Mouse (Mus musculus): ENCODE results near the gene Angptl2.

The Angptl2 gene

DNA sequence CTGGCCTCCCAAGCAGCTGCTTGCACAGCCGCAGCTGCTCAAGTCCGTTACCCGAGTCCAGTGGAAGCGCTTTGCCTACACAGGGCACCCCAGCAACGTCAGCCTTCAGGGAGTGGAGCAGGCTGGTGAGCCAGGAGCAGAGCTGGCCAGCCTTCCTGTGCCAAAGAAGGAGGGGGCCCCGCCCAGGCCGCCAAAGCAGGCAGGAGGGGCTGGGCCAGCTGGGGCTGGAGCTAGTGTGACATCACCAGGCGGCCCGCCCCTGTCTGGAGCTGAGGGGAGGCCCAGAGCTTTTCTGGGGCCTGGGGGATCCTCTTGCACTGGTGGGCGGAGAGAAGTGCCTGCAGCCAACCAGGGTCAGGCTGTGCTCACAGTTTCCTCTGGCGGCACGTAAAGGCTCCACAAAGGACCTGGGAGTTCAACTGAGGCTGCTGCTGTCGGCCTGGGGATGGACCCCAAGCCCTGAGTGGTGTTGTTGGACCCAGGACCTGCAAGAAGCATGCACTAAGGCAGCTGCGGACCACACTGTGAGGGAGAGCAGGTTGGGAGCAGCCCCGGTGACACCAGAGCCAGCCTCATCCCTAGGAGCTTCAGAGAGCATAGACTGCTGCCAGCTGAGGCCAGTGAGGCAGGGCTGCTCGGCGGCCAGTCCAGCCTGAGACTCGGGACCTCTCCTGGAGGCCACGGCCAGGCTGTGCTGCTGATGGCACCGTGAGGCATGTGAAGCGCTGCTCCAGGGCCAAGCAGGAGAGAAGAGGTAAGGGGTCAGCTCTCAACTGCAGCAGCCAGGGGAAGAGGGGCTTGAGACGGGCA, at the start of gene Angptl2:
Gene Angptl2 (plus strand): TSS at position 370 of the 810 bp plus-strand sequence.
- in situ Hi-C loops (cut with MboI, MseI) = loop anchor here in 1 of 2 experiments (5.0 to 10.0 kb wide), 2 partner anchors 51 to 329 kb away; no protein-coding TSS in a partner anchor

DNA sequence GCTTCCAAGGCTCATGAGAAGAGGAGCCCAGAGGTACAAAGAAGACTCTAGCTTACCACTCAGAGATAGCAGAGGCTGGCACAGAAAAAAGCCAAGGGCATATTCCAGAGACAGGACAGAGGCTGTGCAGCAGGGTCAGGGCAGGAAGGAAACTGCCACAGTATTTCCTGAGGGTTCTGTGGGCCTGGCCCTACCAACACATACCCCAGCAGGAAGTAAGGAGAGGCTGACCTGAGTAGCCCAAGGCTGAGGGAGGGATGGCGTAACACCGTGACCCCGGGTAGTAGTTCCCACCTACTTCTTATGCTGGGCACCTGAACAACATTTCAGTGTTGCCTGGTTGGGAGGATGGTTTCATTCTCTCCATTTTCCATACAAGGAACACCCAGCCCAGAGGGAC, 48.8 kb upstream of the Angptl2 start:
- in situ Hi-C loops (cut with MboI, MseI) = loop anchor here in 1 of 2 experiments (10.0 kb wide), 1 partner anchor 48 kb away; the partner anchor contains the start of gene Angptl2

DNA sequence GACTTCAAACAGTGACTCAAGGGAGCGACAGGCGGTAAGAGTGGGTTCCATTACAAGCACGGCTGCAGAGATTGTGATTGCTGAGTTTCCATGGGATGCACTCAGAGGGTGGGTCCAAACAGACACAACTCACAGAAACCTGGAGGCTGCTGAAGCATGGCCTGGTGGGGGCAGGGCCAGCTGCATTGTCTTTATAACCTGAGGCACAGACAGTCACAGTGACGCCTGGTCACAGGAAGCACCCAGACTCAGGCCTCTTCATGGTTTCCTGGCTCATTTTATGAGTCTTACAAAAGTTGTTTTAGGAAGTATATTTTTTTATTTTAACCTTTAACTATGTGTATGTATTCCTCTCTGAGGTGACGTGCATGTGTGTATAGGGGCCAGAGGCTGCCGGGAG, 46.4 kb upstream of the Angptl2 start:
- in situ Hi-C loops (cut with MboI, MseI) = loop anchor here in 1 of 2 experiments (10.0 kb wide), 1 partner anchor 45 kb away; the partner anchor contains the start of gene Angptl2

DNA sequence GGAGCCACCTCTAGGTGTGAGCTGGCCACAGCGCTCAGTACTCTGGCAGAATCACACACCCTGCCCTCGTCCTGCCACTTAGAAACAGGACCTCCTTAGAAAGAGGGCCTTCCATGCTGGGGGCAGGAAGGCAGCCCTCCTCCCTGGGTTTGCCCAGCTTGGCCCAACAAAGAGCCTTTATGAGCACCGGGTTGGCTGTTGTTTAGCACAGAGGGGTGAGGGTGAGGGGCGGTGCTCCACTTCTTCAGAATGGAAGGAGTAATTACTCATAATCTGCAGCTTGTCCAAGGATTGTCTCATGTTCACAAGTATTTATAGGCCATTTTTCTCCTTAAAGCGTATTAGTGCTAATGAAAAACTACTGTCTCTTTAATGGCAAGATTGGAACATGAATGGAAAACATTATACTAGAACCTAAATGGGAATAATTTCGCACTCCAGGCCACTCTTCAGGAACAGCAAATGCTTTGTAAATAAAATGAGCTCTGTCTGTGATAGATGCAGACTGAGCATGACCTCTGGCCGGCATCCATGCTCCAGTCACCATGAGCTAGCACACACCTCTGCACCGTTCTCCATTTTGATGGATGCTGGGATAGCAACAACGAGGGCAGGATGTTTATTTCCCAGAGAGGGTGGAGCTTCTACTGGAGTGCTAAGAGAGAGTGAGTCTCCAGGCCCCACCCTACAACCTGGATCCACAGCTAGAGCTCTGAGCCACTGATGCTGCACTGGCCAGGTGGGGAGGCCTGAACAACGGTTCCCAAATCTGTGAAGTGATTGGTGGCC, 44.9 kb upstream of the Angptl2 start:
- in situ Hi-C loops (cut with MboI, MseI) = no loop called here

DNA sequence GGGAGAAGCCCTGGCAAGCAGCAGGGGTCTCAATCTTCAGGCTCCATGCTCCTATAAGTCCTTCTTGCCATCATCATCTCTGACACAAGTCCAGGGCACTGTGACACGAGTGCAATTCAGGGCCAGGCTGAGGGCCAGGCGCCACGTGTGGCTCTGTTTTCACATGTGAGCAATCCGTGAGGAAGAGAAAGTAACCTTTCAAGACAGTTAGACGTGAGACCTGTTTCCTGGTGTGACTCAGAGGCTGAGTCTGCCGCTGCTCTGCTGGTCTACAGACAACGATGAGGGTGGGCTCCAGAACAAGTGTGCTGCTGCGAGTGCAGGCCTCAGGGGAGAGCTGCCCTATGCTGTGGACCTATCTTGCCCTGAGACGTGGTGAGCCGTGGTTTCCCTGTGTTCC, 42.7 kb upstream of the Angptl2 start:
- in situ Hi-C loops (cut with MboI, MseI) = no loop called here

DNA sequence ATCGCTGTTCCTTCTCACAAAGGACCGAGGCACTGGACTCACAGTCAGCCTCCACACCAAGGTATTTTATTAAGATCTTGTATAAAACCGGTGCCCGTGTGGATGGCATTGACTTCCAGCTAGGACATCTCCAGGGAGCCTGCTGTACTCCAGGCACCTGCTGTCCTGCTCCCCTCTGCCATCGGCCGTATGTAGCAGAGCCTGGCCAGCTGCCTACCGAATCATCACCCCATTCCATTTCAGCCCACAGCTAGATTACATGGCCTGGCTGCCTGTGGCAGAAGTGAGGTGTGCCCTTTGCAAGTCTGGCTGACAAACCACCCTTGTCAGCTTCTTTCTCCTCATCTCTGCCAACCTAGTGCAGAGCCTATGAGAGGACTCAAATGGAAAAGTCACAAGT, 42.2 kb upstream of the Angptl2 start:
- in situ Hi-C loops (cut with MboI, MseI) = no loop called here

DNA sequence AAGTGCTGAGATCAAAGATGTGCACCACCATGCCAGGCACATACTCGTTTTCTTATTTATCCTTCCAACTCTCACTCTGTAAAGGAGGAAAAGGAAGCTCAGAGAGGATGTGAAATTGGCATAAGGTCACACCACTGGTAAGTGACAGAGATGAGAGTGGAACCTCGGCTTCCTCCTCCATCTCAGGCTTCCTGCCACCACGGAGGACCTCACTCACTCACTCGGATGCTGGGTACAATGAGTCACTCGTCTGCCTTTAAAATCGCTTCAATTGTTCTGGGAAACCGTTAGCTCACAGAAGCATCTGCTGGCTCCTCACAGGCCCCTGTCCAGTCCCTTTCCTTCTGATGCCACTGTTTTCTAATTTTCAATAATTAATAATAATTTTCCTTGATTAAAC, 39.4 kb upstream of the Angptl2 start:
- in situ Hi-C loops (cut with MboI, MseI) = no loop called here

DNA sequence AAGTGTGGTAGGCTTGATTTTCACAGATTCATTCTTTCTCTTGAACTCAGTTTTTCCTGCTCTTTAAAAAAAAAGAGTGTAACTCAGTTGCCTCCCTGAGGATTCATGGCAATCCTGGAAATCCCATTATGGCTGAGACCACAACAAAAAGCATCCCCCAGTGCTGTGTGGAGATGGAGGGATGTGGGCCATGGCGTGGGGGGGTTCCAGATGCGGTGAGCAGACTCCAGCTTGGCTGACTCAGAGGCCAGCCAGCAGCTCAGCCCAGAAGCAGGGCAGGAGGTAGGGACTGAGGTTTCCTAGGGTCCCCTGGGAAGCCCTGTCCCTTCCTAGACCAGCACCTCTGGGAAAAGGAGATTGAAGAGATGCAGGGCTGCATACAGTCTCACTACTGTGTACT, 38.9 kb upstream of the Angptl2 start:
- in situ Hi-C loops (cut with MboI, MseI) = no loop called here

DNA sequence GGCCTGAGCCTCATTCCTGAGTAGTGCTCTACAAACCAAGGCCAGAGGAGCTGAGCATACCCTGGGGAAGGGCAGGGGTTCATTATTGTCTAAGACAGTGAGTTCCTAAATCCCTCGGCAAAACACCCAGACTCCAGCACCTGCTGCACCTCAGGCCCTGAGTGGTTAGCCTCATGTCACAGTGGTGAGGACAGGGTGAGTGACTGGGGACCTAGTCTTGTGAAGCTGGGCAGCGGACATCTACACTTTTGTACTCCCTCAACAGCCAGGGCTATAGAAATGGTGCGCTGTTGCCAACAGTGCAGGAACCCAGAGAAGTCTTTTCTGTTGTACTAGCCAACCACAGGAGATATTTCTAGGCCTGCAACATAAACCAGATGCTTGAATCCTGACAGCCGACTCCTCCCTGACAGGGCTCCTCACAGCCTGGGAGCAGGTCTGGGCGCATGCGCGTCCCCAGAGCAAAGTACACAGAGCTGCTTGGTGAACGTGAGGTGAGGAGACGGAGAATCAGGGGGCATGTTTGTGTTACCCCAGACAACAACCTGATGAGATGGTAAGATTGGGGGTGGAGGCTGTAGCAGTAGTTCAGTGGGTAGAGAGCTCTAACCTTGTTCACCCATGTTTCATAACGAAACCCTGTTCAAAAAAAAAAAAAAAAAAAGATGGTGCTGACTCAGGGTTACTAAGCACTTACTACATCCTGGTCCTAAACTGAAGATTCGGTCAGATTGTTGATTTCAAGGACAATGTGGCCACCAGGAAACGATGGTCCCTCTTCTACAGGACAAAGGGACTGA, 38.2 kb upstream of the Angptl2 start:
- in situ Hi-C loops (cut with MboI, MseI) = no loop called here

DNA sequence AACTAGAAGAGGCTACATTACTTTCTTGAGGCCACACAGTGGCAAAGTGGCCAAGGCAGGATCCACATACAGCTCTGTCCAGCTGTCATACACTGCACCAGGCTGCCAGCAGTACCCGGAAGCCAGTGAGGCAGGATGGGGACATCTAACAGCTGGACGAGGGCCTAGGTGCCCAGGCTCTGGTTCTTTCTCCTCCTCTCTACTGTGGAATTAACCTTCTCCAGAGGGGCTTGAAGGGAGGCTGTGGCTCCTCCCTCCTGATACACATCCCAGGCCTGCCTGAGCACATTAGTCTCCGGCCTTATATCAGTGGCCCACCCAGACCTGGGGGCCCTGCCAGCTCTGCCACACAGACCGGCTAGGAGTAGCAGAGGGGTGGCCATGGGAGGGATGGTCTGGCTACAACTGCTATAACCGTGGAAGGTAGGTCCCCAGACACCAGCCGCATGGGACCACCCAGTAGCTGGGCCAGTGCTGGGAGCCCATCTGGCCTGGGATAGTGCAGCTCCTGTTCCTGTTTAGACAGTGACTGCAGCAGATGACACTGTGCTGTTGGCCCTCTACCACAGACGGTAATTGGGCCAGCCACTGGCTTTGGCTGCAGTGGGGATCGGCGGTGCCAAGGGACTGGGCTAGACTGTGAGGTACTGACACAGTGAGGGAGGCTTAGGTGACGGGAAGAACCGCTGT, 37.5 kb upstream of the Angptl2 start:
- in situ Hi-C loops (cut with MboI, MseI) = no loop called here

DNA sequence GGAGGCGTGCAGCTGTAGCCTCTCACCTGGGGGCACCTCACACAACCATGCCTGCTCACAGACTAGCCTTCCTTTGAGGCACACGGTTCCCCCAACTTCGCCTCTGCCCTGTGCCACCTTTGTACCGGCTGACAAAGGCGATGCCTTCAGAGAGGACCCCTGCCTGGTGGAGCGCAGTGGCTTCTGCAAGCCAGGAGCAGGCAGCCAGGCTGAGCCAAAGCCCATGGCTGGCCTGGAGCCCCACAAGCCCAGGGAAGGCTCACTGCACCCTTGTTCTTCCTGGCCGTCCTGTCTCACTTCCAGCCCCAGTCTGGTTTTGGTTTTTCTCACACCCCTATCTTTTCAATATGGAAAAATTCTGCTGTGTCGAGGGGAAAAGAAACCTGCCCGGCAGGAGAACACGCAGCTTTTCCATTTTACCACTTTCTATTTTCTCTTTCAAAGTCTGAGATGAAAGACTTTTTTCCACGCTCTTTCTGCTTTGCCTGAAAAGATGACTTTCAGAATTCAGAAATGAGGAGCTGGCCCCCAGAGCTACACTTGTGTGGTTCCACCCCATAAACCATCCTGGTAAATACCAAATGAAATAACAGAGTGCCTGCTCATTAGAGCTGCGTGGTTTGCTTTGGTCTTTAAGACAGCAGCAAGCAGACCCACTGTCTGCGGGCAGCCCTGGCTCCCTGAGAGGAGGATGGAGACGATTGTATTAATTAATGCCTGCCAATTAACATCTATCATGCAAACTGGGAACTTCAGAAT, 36.5 kb upstream of the Angptl2 start:
- in situ Hi-C loops (cut with MboI, MseI) = no loop called here

DNA sequence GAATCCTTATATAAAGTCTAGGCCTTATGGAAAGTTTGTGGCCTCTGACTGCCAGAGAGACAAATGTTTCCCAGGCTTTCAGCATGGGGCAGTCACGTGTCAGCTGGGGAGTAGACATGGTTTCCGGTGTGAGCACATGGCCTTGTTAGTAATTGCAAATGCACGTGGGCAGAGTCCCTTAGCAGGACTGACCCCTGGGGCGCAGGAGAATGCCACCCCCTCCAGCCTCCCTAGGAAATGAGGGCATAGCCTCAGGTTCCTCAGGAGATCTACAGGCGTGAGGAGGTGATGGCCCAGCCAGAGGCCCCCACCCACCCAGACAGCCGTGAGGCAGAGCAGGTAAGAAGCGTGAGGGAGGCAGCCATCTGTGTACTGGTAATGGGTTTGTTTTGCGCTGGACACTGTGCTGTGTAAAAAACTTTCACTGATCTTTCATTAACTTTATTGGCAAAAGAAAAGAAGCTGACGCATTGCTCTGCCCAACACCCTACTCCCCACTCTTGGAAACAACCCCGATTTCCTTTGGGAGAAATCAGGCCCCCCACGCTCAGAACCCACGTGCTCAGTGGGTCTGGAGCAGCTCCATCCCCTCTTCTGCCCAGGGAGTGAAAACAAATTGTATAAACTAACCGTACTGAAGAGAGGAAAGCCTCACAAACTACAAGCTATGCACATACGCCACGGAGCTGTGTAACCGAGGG, 35.8 kb upstream of the Angptl2 start:
- in situ Hi-C loops (cut with MboI, MseI) = no loop called here

DNA sequence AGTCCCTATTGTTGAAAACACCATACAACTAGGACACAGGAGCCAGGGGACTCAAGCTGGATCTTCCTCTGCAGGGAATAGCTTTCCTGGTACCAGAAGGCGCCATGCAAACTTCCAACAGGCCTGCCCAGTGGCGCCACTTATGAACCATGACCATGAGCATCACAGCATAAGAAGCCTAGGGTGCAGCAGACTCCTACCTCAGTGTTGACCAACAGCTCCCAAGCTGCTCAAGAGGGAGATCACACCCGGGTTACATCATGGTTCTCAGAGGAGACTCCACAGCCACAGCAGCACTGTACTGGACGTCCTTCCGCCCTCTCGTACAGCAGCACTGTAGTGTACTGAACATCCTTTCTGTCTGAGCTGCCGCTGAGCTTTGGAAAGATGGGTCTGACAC, 32.5 kb upstream of the Angptl2 start:
- in situ Hi-C loops (cut with MboI, MseI) = no loop called here

DNA sequence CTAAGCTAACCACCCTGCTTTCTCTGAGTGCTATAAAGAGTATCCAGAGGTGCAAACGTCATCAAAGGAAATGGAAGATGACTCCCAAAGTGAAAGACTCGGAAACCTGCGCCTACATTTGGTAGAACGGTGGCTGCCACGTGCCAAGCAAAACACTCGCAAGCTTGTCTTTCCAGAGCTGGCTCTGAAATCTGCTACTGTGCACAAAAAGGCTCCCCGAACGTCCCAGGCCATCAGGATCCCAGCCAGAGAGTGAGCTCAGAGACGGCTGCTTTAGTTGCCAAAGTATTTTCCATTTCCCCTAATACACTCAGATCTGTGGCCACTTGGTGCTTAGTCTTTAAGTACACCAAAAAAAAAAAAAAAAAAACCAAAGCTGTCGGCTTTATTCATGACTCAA, 31.2 kb upstream of the Angptl2 start:
- in situ Hi-C loops (cut with MboI, MseI) = no loop called here

DNA sequence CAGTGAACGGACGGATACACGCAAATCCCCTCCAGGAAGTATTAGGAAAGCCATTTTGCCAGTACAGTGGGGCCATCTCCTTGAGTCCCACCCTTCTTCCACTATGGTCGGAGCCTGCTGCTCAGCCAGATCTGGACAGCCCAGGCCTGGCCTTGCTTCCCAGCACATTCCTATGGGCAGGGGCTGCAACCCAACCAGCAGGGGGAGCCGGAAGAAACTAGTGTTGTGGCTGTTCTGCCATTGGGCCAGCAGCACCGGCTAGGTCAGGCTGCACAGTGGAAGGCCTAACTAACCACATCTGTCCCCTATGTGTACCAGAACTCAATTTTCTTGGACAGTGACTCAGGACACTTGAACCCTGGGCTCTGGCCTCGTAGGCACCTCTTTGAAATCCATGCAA, 30.6 kb upstream of the Angptl2 start:
- in situ Hi-C loops (cut with MboI, MseI) = no loop called here

DNA sequence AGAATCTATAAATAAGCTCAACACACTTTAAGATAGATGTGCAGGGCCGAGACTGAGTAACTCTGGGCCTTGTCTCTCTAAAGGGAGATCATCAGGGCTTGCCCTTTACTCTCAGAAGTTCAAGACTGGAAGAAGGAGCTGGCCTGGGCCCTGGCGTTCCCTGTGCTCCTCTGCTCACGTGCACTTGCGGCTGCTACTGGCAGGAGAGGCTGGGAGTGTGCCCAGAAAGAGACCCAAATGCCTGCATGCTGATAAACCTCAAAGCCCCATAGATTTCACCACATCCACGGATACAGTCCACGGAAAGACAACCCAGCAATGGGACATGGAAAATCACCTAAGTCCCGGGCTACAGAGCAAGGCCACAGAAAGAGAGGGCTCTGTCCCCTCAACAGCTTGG, 29.4 kb upstream of the Angptl2 start:
- in situ Hi-C loops (cut with MboI, MseI) = no loop called here

DNA sequence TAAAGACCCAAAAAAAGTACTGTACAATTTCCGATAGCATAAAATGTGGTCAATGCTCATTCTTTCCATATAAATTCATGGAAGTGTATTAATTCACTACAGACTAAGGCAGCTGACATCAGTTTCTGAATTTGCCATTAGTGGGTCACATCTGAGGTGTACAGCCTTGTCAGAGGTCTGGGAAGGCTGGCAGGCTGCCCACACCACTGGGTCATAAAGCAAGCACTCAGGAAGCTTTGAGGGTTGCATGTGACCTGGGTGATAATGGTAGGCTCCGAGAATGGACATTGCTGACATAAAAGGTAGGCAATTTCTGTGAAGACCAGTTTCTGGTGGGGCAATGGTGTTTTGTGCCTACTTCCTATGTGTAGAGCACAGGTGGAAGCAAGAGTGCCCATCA, 28.0 kb upstream of the Angptl2 start:
- in situ Hi-C loops (cut with MboI, MseI) = no loop called here

DNA sequence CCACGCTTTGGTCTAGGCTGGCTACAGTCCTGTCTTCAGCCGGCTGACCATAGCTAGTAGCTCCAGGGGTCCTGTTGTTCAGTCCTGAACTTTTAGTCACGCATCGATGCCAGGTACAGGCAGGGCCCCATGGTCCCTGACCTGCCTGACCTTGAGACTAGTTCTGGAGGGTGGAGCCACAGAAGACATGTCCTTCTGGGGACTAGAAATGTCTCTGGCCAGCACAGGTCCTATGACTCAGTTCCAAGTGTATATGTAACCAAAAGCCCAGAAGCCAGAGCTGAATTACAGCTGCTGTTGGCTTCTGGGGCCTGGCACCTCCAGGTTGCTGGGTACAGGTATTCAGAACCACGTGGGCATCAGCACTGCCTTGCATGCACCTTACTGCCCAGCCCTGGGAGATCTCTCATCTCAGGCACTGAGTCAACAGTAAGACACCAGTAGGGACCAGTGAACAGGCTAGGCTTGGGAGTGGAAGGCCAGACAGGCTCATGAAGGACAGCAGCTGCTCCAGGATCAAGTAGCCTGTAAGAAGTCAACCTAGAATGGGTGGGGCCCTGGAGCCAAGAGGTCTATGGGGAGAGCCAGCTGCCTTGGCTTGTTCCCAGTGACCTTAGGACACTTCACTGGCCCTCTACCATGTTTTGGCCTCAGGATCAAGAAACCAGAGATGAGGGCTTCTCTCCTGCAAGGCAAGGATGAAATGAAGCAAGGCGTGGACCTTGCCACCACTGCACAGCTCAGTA, 26.8 kb upstream of the Angptl2 start:
- in situ Hi-C loops (cut with MboI, MseI) = no loop called here

DNA sequence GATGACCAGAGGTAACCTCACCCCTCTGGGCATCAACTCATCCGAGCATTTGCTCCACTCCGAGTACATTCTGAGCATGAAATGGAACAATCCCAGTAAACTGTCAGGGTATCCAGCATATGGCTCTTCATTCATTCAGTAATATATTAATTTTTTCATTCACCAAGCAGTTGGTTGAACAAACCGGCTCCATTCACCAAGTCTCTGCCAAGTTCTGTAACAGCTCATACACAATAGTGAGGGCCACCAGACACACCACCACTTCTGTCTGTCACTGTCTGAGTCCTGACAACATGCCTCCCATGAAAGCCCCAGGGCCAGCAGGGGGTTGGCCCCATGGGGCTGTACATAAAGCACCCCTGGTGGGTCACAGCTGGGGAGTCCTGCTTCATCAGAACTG, 25.9 kb upstream of the Angptl2 start:
- in situ Hi-C loops (cut with MboI, MseI) = no loop called here
